Mouse (Mus musculus): ENCODE measurements at regions not wholly inside any gene's neighbourhood (a gene's known extent, or its start where the extent isn't known, plus 50 kb on each side); places are given as distances from the start of the nearest gene placed in this dataset.

DNA sequence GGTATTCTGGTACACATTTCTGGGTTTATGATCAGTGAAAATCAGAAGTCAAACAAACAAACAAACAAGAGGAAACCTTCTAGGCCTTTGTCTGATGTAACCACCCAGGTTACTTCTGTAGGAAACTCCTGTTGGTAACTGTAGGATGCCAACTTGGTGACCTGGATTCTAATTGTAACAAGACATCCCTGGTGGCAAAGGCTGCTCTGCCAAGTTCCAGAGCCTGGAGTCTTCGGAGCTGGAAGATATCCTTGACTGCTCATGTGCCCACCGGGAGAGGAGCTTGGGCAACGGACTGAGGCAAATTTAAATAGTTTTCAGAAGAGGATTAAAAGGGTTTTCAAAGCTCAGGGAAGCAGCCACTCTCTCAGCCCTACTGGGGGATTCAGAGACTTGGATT, 256.0 kb upstream of the Cnr1 start:
- H3K4me3 ChIP-seq (ENCODE audit: control insufficient read depth in 1 of 2, insufficient read depth in 1 of 2, low read depth in 2 of 2, low read length in 2 of 2), result no peak overlapping the region
- no peak overlapping the region for H3K9ac ChIP-seq (ENCODE audit: control insufficient read depth, low read depth, low read length, poor library complexity, severe bottlenecking)
- H3K9me3 ChIP-seq (replicated peaks; ENCODE audit: insufficient read depth, low read length), result no peaks in the 10 kb centered on the region
- H3K27ac ChIP-seq (ENCODE audit: control insufficient read depth, low read depth, low read length), result no peak overlapping the region
- no peaks in the 10 kb centered on the region; a peak in 1 of 4 replicates for H3K27me3 ChIP-seq (ENCODE audit: control insufficient read depth in 1 of 2, insufficient read depth in 2 of 2, low read length in 2 of 2)
- TF ChIP-seq MYB (IDR thresholded peaks at IDR 0.05; ENCODE audit: low read depth, low read length), result no peak
- no peak for TF ChIP-seq MYC (IDR thresholded peaks at IDR 0.05; ENCODE audit: low read depth, low read length)
- no peak for TF ChIP-seq RAD21 (IDR thresholded peaks at IDR 0.05; ENCODE audit: low read depth, low read length)
- no peak for TF ChIP-seq BHLHE40 (IDR thresholded peaks at IDR 0.05; ENCODE audit: borderline replicate concordance, low read depth, low read length)
- TF ChIP-seq SIN3A (IDR thresholded peaks at IDR 0.05; ENCODE audit: low read length), result no peak
- TF ChIP-seq CHD1 (IDR thresholded peaks at IDR 0.05; ENCODE audit: low read depth, low read length), result no peak
- TF ChIP-seq MXI1 (IDR thresholded peaks at IDR 0.05; ENCODE audit: low read depth, low read length), result no peak
- no peak for TF ChIP-seq TCF12 (IDR thresholded peaks at IDR 0.05; ENCODE audit: low read depth, low read length)
- no peak for DNase-seq (ENCODE audit: low read depth, low spot score)
- H3K79me2 ChIP-seq (ENCODE audit: control insufficient read depth, insufficient read depth, low read length, poor library complexity), result no peaks in the 10 kb centered on the region
- H3K36me3 ChIP-seq (ENCODE audit: control insufficient read depth in 1 of 2, insufficient read depth in 2 of 2, low read length in 2 of 2), result no peaks in the 10 kb centered on the region
- H3K4me1 ChIP-seq (ENCODE audit: control insufficient read depth in 1 of 2, insufficient read depth in 2 of 2, low read length in 2 of 2), result no peaks in the 10 kb centered on the region

DNA sequence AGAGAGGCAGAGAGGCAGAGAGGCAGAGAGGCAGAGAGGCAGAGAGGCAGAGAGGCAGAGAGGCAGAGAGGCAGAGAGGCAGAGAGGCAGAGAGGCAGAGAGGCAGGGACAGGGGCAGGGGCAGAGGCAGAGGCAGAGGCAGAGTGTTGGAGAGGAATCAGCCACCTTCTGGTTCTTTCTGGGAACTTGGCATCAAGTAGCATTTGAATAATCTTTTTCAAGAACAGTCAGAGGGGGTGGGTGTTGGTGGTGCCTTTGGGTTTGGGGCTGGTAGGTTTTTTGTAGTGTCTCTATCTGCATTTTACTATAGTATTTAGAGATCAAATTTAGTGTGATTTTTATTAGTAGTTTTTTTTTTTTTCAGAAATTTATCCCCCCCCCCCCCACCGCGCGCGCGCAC, 249.3 kb upstream of the Cnr1 start:
- Histone ChIP-seq H3K27ac (ENCODE audit: control insufficient read depth, low read depth, low read length) (no peak overlapping the region), H3K27me3 (ENCODE audit: control insufficient read depth in 1 of 2, insufficient read depth in 2 of 2, low read length in 2 of 2) (no peaks in the 10 kb centered on the region), H3K4me1 (ENCODE audit: control insufficient read depth in 1 of 2, insufficient read depth in 2 of 2, low read length in 2 of 2) (no peaks in the 10 kb centered on the region), H3K9me3 (replicated peaks; ENCODE audit: insufficient read depth, low read length) (no peaks in the 10 kb centered on the region), H3K4me3 (ENCODE audit: control insufficient read depth in 1 of 2, insufficient read depth in 1 of 2, low read depth in 2 of 2, low read length in 2 of 2) (no peak overlapping the region), H3K36me3 (ENCODE audit: control insufficient read depth in 1 of 2, insufficient read depth in 2 of 2, low read length in 2 of 2) (no peaks in the 10 kb centered on the region), H3K79me2 (ENCODE audit: control insufficient read depth, insufficient read depth, low read length, poor library complexity) (no peaks in the 10 kb centered on the region), H3K9ac (ENCODE audit: control insufficient read depth, low read depth, low read length, poor library complexity, severe bottlenecking) (no peak overlapping the region)
- DNase-seq (ENCODE audit: low read depth, low spot score), result no peak
- TF ChIP-seq MXI1 (IDR thresholded peaks at IDR 0.05; ENCODE audit: low read depth, low read length), result no peak
- no peak for TF ChIP-seq ELF1 (IDR thresholded peaks at IDR 0.05; ENCODE audit: low read depth, low read length)
- no peak for TF ChIP-seq MAFK (IDR thresholded peaks at IDR 0.05; ENCODE audit: borderline replicate concordance, low read depth, low read length)
- TF ChIP-seq MAX (IDR thresholded peaks at IDR 0.05; ENCODE audit: low read length), result no peak
- TF ChIP-seq RAD21 (IDR thresholded peaks at IDR 0.05; ENCODE audit: low read depth, low read length), result no peak
- TF ChIP-seq EP300 (IDR thresholded peaks at IDR 0.05; ENCODE audit: low read depth in 1 of 2, low read length in 2 of 2), result no peak
- no peak for TF ChIP-seq TAL1 (IDR thresholded peaks at IDR 0.05; ENCODE audit: low read length)
- TF ChIP-seq ZNF384 (IDR thresholded peaks at IDR 0.05; ENCODE audit: low read depth, low read length), result no peak
- no peak for TF ChIP-seq JUND (IDR thresholded peaks at IDR 0.05; ENCODE audit: low read depth, low read length)
- no peak for TF ChIP-seq MEF2A (IDR thresholded peaks at IDR 0.05; ENCODE audit: extremely low read depth, insufficient replicate concordance, low read depth, low read length, poor library complexity, severe bottlenecking)
- TF ChIP-seq ZKSCAN1 (IDR thresholded peaks at IDR 0.05; ENCODE audit: low read depth, low read length), result no peak
- no peak for TF ChIP-seq RCOR1 (IDR thresholded peaks at IDR 0.05; ENCODE audit: low read depth, low read length)
- no peak for TF ChIP-seq USF1 (IDR thresholded peaks at IDR 0.05; ENCODE audit: low read depth, low read length)
- no peak for TF ChIP-seq CTCF (IDR thresholded peaks at IDR 0.05 in 2 of 3, conservative IDR thresholded peaks at IDR 0.05 in 1 of 3; ENCODE audit: control insufficient read depth in 1 of 3, insufficient read depth in 1 of 3, low read depth in 2 of 3, low read length in 3 of 3, poor library complexity in 1 of 3, severe bottlenecking in 1 of 3)
- TF ChIP-seq GATA1 (IDR thresholded peaks at IDR 0.05; ENCODE audit: low read depth, low read length), result no peak
